Mouse (Mus musculus) left cerebral cortex, postnatal 10 days (tissue): Measurements from ENCODE around the gene Hoxb3. TPM values are rescaled to one million over a fixed set of nuclear protein-coding genes. Genes with fewer than 3 reads are reported as not detected.

ENCODE experiments used
- DNase-seq, 2 experiments: peaks; one replicate each; pipeline ENCODE4 v3.0.0; 2021 to 2022; ENCODE audit warnings: low spot score in 2 of 2, mixed read lengths in 1 of 2; ENCODE audit errors: extremely low spot score in 1 of 2
- intact Hi-C: fragments of 180-260 bp; cut with DNase I; formaldehyde crosslinking; loops from one replicate; pipeline ENCODE4 v1.15.1; 2025
- microRNA-seq: library from miRNA; unstranded; fragments of <30 nt; microRNA quantifications from one replicate; pipeline ENCODE4 v1.2.0, GENCODE M21; 2022
- total RNA-seq, 2 experiments: library from RNA; stranded (reverse); gene quantifications; 2 replicates each; pipeline ENCODE4 v1.2.3; 2021

Hoxb3 gene
- total RNA-seq, 2 experiments from 2014 or later, result not detected

DNA sequence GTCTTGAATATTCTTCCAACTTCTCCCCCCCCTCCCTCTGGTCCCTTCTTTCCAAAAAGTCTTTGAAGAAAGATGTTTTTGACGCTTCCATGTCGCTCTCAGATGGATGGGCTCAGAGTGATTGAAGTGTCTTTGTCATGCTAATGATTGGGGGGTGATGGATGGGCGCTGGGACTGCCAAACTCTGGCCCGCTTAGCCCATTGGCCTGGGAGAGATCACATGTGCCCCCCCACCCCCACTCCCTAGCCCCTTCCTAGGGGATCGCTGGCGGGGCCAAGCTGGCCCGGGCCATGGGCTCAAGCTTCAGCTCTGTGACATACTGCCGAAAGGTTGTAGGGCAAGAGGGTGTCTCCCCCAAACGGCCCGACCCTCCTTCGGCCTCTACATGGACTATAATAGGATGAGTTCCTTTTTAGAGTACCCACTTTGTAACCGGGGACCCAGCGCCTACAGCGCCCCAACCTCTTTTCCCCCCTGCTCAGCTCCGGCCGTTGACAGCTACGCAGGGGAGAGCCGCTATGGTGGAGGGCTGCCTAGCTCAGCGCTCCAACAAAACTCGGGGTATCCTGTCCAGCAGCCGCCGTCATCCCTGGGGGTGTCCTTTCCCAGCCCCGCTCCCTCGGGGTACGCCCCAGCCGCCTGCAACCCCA lies 42.4 kb downstream of the Hoxb3 start, which contains the start of gene Hoxb1:
TSS of gene Hoxb1 (plus strand) at position 312 of the 651 bp plus-strand sequence.
- intact Hi-C loops, result no loop called here
- DNase-seq, result no peak

DNA sequence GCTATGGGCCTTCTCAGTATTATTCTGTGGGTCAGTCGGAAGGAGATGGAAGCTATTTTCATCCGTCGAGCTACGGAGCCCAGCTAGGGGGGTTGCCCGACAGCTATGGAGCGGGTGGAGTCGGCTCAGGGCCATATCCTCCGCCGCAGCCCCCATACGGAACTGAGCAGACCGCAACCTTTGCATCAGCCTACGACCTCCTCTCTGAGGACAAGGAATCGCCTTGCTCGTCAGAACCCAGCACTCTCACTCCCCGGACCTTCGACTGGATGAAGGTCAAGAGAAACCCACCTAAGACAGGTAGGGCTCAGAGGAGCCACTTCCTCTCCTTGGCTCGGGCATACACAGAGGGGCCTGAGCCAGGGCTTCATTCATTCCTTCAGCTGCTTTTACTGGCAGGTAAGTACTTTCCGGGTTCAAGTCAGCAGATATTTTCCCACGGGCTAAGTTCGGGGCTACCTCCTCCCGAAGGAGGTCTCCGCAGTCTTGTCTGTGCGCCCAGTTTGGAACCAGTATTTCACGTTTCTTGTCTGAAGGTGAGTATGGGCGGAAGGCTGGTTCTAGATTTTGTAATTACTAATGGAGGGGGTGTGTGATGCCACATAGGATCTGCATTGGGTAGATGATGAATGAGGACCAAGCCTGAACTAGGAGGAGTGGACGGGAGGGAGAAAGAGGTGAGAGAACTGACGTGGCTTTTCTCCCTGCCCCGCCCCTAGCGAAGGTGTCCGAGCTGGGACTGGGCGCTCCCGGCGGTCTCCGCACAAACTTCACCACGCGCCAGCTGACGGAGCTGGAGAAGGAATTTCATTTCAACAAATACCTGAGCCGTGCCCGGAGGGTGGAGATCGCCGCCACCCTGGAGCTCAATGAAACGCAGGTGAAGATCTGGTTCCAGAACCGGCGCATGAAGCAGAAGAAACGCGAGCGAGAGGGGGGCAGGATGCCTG lies 43.2 kb downstream of the Hoxb3 start:
- no peak for DNase-seq
- intact Hi-C loops, result no loop called here

DNA sequence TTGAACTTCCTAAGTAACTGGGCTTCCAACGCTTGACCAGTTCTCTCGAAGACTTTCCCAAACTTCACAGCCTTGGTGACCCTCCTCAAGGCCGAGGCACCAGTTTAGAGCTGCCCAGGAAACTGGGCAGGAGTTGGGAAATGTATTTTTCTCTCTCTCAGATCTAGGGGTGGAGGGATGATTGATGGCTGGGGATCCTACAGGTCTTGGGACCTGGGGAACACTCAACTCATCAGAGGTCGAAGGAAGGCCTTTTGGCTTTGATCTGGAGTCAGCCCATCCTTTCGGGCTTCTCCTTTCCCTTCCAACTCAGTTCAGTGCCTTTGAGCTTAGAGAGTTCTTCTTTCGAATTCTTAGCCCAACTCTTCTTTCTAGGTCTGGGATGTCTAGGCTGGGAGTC lies 44.0 kb downstream of the Hoxb3 start:
- intact Hi-C loops, result no loop called here

DNA sequence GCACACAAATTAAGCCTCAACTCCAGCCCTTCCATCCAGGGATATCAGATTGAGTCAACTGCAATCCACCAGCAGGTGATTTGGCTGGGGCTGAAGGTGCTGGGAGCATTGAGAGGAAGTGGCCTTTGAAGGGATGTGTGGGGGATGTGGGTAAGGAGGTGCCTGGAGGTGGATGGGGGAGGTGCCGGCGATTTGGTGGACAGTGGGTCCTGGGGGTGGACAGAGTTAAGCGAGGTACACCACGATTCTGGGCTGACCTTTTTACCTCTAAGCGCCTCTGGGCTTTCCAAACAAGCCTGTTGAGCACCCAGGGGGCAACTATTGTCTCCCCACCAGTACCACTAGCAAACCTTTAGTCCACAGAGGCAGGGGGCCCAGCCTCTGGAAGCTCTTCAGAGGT lies 45.6 kb downstream of the Hoxb3 start:
- intact Hi-C loops, result no loop called here
- DNase-seq, result no peak

More for the DNA sequence above, 44.0 kb downstream of the Hoxb3 start:
- no peak for DNase-seq

DNA sequence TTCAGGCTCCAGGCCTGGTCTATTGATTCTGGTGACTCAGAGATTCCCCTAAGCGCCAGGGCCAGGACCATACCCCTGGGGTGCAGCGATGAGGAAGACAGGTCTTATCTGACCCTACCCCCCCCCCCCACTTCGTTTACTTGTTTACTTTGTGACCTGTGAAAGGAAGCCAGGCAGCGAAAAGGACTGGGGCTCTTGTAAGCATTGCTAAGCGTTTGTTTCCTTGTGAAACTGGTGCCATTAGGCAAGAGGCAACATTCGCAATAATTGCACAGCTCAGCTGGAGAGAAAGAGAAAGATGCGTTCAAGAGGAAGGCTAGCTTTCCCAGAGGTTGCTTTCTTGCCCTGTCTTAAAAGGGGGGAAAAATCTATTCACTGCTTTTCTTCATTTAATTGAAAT lies 46.0 kb downstream of the Hoxb3 start:
- intact Hi-C loops, result no loop called here

DNA sequence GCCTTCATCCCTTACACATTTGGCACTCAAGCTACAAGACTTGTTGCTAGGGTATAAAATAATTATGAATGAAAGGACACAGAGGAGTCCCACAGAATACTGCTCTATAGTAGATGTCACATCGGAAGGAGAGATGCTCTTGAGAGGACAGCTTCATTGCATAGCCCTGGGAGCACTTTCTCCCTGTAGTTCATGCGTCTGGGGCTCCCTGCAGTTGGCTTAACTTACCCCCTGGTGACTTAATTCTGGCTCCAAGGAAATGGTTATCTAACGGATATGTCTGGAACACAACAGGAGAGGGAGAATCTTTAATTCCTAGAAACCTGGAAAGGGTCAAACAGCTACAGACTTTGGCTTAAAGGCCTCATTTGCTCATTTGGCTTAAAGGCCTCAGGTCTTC lies 48.6 kb downstream of the Hoxb3 start:
- intact Hi-C loops, result no loop called here
- DNase-seq, result no peak

More for the DNA sequence above, 46.0 kb downstream of the Hoxb3 start:
- no peak for DNase-seq

DNA sequence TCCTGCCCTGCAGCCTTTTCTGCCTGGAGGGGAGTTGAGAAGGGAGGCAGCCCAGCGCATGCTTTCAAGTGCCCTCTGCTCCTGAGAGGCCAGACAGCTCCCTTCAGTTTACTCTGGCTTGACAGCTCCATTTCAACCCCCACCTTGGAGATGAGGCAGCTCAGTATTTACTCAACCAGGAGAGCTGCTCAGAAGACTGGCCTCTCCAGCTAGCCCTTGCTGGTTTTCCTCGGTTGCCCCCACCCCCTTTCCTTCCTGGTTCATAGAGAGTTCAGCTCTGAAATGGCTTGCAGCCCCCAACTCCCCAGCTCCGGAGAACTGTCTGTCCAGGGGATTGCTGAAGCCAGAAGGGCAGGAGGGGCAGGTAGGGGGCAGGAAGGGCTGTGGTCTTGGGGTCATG lies 49.4 kb downstream of the Hoxb3 start:
- intact Hi-C loops, result no loop called here
- no peak for DNase-seq

DNA sequence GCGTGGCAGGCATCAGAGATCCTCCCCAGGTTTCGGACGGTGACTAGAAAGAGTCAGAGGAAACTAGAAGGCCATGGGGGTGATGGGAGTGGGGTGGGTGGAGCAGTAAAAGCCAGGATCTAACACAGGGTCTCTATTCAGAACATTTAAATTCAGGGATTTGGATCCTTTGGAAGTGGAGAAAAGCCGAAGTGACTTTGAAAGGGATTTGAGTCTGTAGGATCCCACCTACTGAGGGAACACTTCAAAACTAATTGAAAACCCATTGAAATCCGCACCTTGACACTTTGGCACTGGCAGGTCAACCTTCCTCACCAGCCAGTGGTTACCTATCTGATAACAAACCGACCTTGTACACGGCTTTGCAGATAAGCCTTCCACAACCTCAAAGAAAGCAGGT lies 51.7 kb downstream of the Hoxb3 start:
- intact Hi-C loops, result no loop called here
- DNase-seq, result no peak

DNA sequence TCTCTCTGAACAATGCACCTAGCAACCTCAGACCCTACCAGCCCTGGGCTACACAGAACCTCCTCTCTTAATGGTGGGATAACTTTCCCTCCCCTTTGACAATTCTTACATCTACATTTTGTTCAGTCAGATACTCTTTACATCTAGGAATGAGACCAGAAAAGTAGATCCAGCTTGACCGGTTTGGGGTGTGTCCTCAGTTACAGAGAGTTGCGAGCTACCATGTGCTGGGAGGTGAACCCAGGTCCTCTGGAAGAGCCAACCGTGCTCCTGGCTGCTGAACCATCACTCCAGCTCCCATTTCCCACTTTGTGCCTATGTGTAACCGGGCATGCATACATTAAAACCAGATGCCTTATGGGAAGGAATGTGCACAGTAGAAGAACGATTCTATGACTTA lies 60.3 kb downstream of the Hoxb3 start:
- intact Hi-C loops, result no loop called here
- no peak for DNase-seq

DNA sequence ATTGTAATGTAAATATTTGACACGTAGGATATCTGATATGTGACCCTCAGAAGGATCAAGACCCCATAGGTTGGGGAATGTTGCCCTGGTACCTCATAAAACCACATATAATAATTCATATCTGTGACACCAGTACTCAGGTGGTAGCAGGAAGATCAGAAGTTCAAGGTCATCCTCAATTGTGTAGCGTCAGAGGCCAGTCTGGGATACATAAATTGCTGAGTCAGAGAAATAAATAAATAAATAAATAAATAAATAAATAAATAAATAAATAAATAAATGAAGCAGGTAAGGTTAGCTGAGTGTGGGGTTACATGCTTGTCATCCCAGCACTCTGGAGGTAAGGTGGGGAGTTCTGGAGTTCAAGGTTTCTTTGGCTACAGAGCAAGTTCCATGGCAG lies 64.5 kb downstream of the Hoxb3 start:
- DNase-seq, result no peak
- intact Hi-C loops, result no loop called here

DNA sequence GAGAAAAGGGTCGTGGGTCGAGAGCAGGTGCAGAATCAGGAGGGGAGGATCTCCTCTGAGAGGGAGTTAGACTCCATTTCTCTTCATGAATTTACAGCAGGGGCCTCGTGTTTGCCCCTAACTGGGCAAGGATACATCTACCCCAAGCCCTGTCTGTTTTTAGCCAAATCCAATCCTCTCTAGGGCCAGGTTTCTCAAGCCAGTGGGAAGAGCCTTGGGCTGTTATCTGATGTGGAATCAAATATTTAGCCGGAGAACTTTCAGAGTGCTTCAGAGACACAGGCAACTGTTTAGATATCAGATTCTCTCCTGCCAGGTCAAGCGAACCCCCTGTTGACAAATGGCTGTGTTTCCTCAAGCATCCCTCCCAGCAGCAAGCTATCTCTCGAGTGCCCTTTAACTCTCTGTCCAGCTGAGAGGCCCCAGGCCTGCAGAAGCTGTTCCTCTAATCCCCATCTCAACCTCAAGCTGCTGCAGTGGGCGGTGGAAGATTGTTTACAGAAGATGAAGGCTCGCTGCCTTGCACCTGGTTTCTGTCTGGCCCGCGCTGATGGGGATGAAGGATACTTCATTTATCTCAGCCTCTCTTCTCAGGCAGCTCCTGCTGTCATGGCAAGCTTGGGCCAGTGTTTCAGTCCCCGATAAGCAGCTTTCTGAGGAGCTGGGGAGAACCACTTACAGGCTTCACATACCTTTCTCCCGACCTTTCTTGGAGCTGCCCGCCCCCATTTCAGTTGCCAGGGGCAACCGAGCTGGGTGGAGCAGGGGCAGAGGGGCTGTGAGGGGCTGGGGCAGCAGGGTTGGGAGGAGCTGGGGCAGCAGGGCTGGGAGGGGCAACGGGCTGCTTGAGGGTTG lies 73.9 kb downstream of the Hoxb3 start:
- no peak for DNase-seq
- intact Hi-C loops, result no loop called here

Small RNA genes within 50 kb of the gene (microRNA-seq; reads per million reads assigned to microRNA genes)
- gene Mir10a, result 3.7 reads per million, percentile 9 among the genes with 10 or more reads in this experiment

Other genes starting within 250 kb of the Hoxb3 start
- 100 to 1,000 TPM; 556 to 586 TPM for gene Atp5g1, start 247.7 kb upstream of the Hoxb3 start, total RNA-seq
- gene Calcoco2, start 211.4 kb upstream of the Hoxb3 start, total RNA-seq, result not detected
- under 1 TPM; 0.24 to 0.53 TPM for gene Ttll6, start 189.5 kb upstream of the Hoxb3 start, total RNA-seq
- not detected for gene Hoxb13, start 129.0 kb upstream of the Hoxb3 start, total RNA-seq
- not detected for gene Hoxb9, start 51.9 kb upstream of the Hoxb3 start, total RNA-seq
- gene Hoxb8, start 41.4 kb upstream of the Hoxb3 start, total RNA-seq, result not detected
- not detected for gene Hoxb7, start 36.7 kb upstream of the Hoxb3 start, total RNA-seq
- not detected for gene Hoxb6, start 30.9 kb upstream of the Hoxb3 start, total RNA-seq
- not detected for gene Hoxb5, start 20.0 kb upstream of the Hoxb3 start, total RNA-seq
- gene Hoxb4, start 5.1 kb upstream of the Hoxb3 start, total RNA-seq, result not detected
- not detected for gene Hoxb2, start 27.2 kb downstream of the Hoxb3 start, total RNA-seq
- not detected for gene Hoxb1, start 42.4 kb downstream of the Hoxb3 start, total RNA-seq
- gene Skap1, start 141.3 kb downstream of the Hoxb3 start, total RNA-seq, result 1 to 10 TPM; 1.3 to 1.6 TPM